Mouse (Mus musculus): Measurements from ENCODE around the gene Cux2. TPM values are rescaled to one million over a fixed set of nuclear protein-coding genes. Genes with fewer than 3 reads are reported as not detected.
A peak's percentile ranks its signal among the peaks of the same experiment; 100 is the strongest.

The Cux2 gene
- total and polyA plus RNA-seq, 3 experiments, result 0.11 TPM; not detected in 2

- Histone ChIP-seq H3K4me3 (ENCODE audit: low read depth, low read length) (no peak overlapping the region), H3K9me3 (replicated peaks) (no peaks in the 10 kb centered on the region), H3K27me3 (ENCODE audit: insufficient read depth, low read length) (no peaks in the 10 kb centered on the region), H3K36me3 (replicated peaks) (peaks cover 97% of the 10 kb centered on the region), H3K4me1 (ENCODE audit: insufficient read depth, low read depth, low read length) (peaks cover 25% of the 10 kb centered on the region)
- TF ChIP-seq CTCF (IDR thresholded peaks at IDR 0.05; ENCODE audit: low read depth, low read length) (no peak), TAL1 (conservative IDR thresholded peaks at IDR 0.05; ENCODE audit: low read depth, low read length) (no peak), GATA2 (IDR thresholded peaks at IDR 0.05; ENCODE audit: borderline replicate concordance, low read depth, low read length) (no peak), GATA1 (IDR thresholded peaks at IDR 0.05; ENCODE audit: borderline replicate concordance, low read length) (no peak)
- DNase-seq (ENCODE audit: low spot score), result no peak
- ATAC-seq (ENCODE audit: extremely low read depth, insufficient number of reproducible peaks, low FRiP score, poor library complexity, severe bottlenecking), result no peak
Observed at GRCm38 (mm10) chr5:121818862-121819261, 231.0 kb downstream of the Cux2 start.

GRCm38 (mm10) chr5:121818401-121818800, 231.5 kb downstream of the Cux2 start:
- ATAC-seq (ENCODE audit: extremely low read depth, insufficient number of reproducible peaks, low FRiP score, poor library complexity, severe bottlenecking) (no peak), DNase-seq (ENCODE audit: low spot score) (no peak)
- no peak overlapping the region for H3K4me3 ChIP-seq (ENCODE audit: low read depth, low read length)
- TF ChIP-seq GATA1 (IDR thresholded peaks at IDR 0.05; ENCODE audit: borderline replicate concordance, low read length) (no peak), CTCF (IDR thresholded peaks at IDR 0.05; ENCODE audit: low read depth, low read length) (no peak)
- peaks cover 97% of the 10 kb centered on the region for H3K36me3 ChIP-seq (replicated peaks)
- peaks cover 20% of the 10 kb centered on the region for H3K4me1 ChIP-seq (ENCODE audit: insufficient read depth, low read depth, low read length)
- H3K9me3 ChIP-seq (replicated peaks), result no peaks in the 10 kb centered on the region
- no peaks in the 10 kb centered on the region for H3K27me3 ChIP-seq (ENCODE audit: insufficient read depth, low read length)

- no peak for TF ChIP-seq CTCF (IDR thresholded peaks at IDR 0.05; ENCODE audit: low read depth, low read length)
- TF ChIP-seq GATA1 (IDR thresholded peaks at IDR 0.05; ENCODE audit: borderline replicate concordance, low read length), result no peak
- TF ChIP-seq TAL1 (conservative IDR thresholded peaks at IDR 0.05; ENCODE audit: low read depth, low read length), result no peak
- no peak for TF ChIP-seq GATA2 (IDR thresholded peaks at IDR 0.05; ENCODE audit: borderline replicate concordance, low read depth, low read length)
- no peak for TF ChIP-seq POLR2AphosphoS5 (IDR thresholded peaks at IDR 0.05; ENCODE audit: insufficient replicate concordance, low read depth, low read length)
- no peak overlapping the region for H3K4me3 ChIP-seq (ENCODE audit: low read depth, low read length)
- H3K36me3 ChIP-seq (replicated peaks), result peaks cover 97% of the 10 kb centered on the region
- H3K27me3 ChIP-seq (ENCODE audit: insufficient read depth, low read length), result no peaks in the 10 kb centered on the region
- ATAC-seq (ENCODE audit: extremely low read depth, insufficient number of reproducible peaks, low FRiP score, poor library complexity, severe bottlenecking) (no peak), DNase-seq (ENCODE audit: low spot score) (no peak)
- H3K4me1 ChIP-seq (ENCODE audit: insufficient read depth, low read depth, low read length), result peaks cover 13% of the 10 kb centered on the region
- no peaks in the 10 kb centered on the region for H3K9me3 ChIP-seq (replicated peaks)
Observed at GRCm38 (mm10) chr5:121817551-121817950, 232.4 kb downstream of the Cux2 start.

- ATAC-seq (ENCODE audit: extremely low read depth, insufficient number of reproducible peaks, low FRiP score, poor library complexity, severe bottlenecking), result no peak
- H3K36me3 ChIP-seq (replicated peaks), result peaks cover 98% of the 10 kb centered on the region
- no peak for DNase-seq (ENCODE audit: low spot score)
- no peaks in the 10 kb centered on the region for H3K9me3 ChIP-seq (replicated peaks)
- no peak overlapping the region for H3K4me3 ChIP-seq (ENCODE audit: low read depth, low read length)
- no peaks in the 10 kb centered on the region for H3K27me3 ChIP-seq (ENCODE audit: insufficient read depth, low read length)
- TF ChIP-seq TAL1 (conservative IDR thresholded peaks at IDR 0.05; ENCODE audit: low read depth, low read length), result no peak
- TF ChIP-seq GATA1 (IDR thresholded peaks at IDR 0.05; ENCODE audit: borderline replicate concordance, low read length), result no peak
- TF ChIP-seq POLR2AphosphoS5 (IDR thresholded peaks at IDR 0.05; ENCODE audit: insufficient replicate concordance, low read depth, low read length), result no peak
- no peak for TF ChIP-seq CTCF (IDR thresholded peaks at IDR 0.05; ENCODE audit: low read depth, low read length)
- TF ChIP-seq GATA2 (IDR thresholded peaks at IDR 0.05; ENCODE audit: borderline replicate concordance, low read depth, low read length), result no peak
- peaks cover 15% of the 10 kb centered on the region for H3K4me1 ChIP-seq (ENCODE audit: insufficient read depth, low read depth, low read length)
Observed at GRCm38 (mm10) chr5:121816611-121817010, 233.3 kb downstream of the Cux2 start.

GRCm38 (mm10) chr5:121815867-121816380, 234.0 kb downstream of the Cux2 start:
- ATAC-seq (ENCODE audit: extremely low read depth, insufficient number of reproducible peaks, low FRiP score, poor library complexity, severe bottlenecking), result no peak
- H3K4me1 ChIP-seq (ENCODE audit: insufficient read depth, low read depth, low read length), result peaks cover 14% of the 10 kb centered on the region
- TF ChIP-seq POLR2AphosphoS5 (IDR thresholded peaks at IDR 0.05; ENCODE audit: insufficient replicate concordance, low read depth, low read length) (no peak), GATA2 (IDR thresholded peaks at IDR 0.05; ENCODE audit: borderline replicate concordance, low read depth, low read length) (no peak), GATA1 (IDR thresholded peaks at IDR 0.05; ENCODE audit: borderline replicate concordance, low read length) (no peak), CTCF (IDR thresholded peaks at IDR 0.05; ENCODE audit: low read depth, low read length) (no peak), TAL1 (conservative IDR thresholded peaks at IDR 0.05; ENCODE audit: low read depth, low read length) (no peak)

GRCm38 (mm10) chr5:121815067-121815466, 234.8 kb downstream of the Cux2 start:
- no peak for ATAC-seq (ENCODE audit: extremely low read depth, insufficient number of reproducible peaks, low FRiP score, poor library complexity, severe bottlenecking)
- peaks cover 8% of the 10 kb centered on the region for H3K4me1 ChIP-seq (ENCODE audit: insufficient read depth, low read depth, low read length)
- no peak overlapping the region for H3K4me3 ChIP-seq (ENCODE audit: low read depth, low read length)
- H3K27me3 ChIP-seq (ENCODE audit: insufficient read depth, low read length), result no peaks in the 10 kb centered on the region
- DNase-seq (ENCODE audit: low spot score), result peak; percentile 45
- H3K36me3 ChIP-seq (replicated peaks), result peaks cover 98% of the 10 kb centered on the region
- no peak for TF ChIP-seq POLR2AphosphoS5 (IDR thresholded peaks at IDR 0.05; ENCODE audit: insufficient replicate concordance, low read depth, low read length)
- 0 out of 2 replicates have a peak, but pooled peaks have one; percentile 13 for TF ChIP-seq CTCF (IDR thresholded peaks at IDR 0.05; ENCODE audit: low read depth, low read length)
- H3K9me3 ChIP-seq (replicated peaks), result no peaks in the 10 kb centered on the region

More at GRCm38 (mm10) chr5:121815867-121816380, 234.0 kb downstream of the Cux2 start:
- Histone ChIP-seq H3K4me3 (ENCODE audit: low read depth, low read length) (no peak overlapping the region), H3K27me3 (ENCODE audit: insufficient read depth, low read length) (no peaks in the 10 kb centered on the region), H3K9me3 (replicated peaks) (no peaks in the 10 kb centered on the region), H3K36me3 (replicated peaks) (peaks cover 98% of the 10 kb centered on the region)
- no peak for DNase-seq (ENCODE audit: low spot score)

GRCm38 (mm10) chr5:121813744-121814143, 236.2 kb downstream of the Cux2 start:
- no peak for ATAC-seq (ENCODE audit: extremely low read depth, insufficient number of reproducible peaks, low FRiP score, poor library complexity, severe bottlenecking)
- no peaks in the 10 kb centered on the region for H3K27me3 ChIP-seq (ENCODE audit: insufficient read depth, low read length)
- H3K4me3 ChIP-seq (ENCODE audit: low read depth, low read length), result no peak overlapping the region
- no peak for TF ChIP-seq POLR2AphosphoS5 (IDR thresholded peaks at IDR 0.05; ENCODE audit: insufficient replicate concordance, low read depth, low read length)
- no peak for TF ChIP-seq GATA1 (IDR thresholded peaks at IDR 0.05; ENCODE audit: borderline replicate concordance, low read length)
- TF ChIP-seq CTCF (IDR thresholded peaks at IDR 0.05; ENCODE audit: low read depth, low read length), result no peak
- no peak for TF ChIP-seq GATA2 (IDR thresholded peaks at IDR 0.05; ENCODE audit: borderline replicate concordance, low read depth, low read length)
- TF ChIP-seq TAL1 (conservative IDR thresholded peaks at IDR 0.05; ENCODE audit: low read depth, low read length), result no peak
- peaks cover 8% of the 10 kb centered on the region; the same call in 1 of the 2 replicates for H3K4me1 ChIP-seq (ENCODE audit: insufficient read depth, low read depth, low read length)
- peaks cover 96% of the 10 kb centered on the region for H3K36me3 ChIP-seq (replicated peaks)
- H3K9me3 ChIP-seq (replicated peaks), result no peaks in the 10 kb centered on the region
- no peak for DNase-seq (ENCODE audit: low spot score)

Measured in G1E (cell line).